Mouse (Mus musculus) adrenal gland, adult 8-10 months (tissue): ENCODE results near the gene Lefty1. TPM values are rescaled to one million over a fixed set of nuclear protein-coding genes. Genes with fewer than 3 reads are reported as not detected.

Experiments used
- DNase-seq: peaks from one replicate; pipeline ENCODE4 v3.0.0; 2022
- total RNA-seq, 4 experiments: library from RNA; stranded (reverse); gene quantifications; 2 replicates each; pipeline ENCODE4 v1.2.4; 2022

Gene Lefty1
- 10 to 100 TPM in 3 of 4 experiments, 1 to 10 TPM in 1; 5.8 to 22.3 (median 14.0) TPM for total RNA-seq

- DNase-seq = no peak
These were observed at the start of gene Lefty1 for GRCm38 (mm10) chr1:180934467-180935419. Lefty1 (plus strand) TSS chr1:180935022.

- DNase-seq = peak; percentile 82
These were observed 46.2 kb upstream of the Lefty1 start for GRCm38 (mm10) chr1:180888556-180889042.

GRCm38 (mm10) chr1:180889172-180889571, 45.6 kb upstream of the Lefty1 start:
- no peak for DNase-seq

DNA sequence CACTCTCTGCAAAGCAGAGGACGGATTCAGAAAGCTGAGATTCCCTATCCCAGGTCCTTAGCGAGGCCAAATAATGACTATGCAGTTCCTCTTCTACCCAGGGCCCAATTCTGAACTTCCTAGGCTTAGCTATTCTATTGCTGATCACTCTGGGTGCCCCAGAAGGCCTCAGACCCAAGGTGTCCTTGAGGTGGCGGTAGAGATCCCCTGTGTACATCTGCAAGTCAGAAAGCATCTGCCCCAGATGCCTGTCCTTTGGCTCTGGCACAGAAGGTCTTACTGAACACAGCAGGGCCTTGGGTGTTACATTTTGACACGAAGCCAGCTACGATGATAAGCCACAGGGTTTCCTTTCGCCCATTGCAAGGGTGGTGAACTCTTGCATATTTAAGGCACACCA, 45.0 kb upstream of the Lefty1 start:
- peak; percentile 65 for DNase-seq

DNA sequence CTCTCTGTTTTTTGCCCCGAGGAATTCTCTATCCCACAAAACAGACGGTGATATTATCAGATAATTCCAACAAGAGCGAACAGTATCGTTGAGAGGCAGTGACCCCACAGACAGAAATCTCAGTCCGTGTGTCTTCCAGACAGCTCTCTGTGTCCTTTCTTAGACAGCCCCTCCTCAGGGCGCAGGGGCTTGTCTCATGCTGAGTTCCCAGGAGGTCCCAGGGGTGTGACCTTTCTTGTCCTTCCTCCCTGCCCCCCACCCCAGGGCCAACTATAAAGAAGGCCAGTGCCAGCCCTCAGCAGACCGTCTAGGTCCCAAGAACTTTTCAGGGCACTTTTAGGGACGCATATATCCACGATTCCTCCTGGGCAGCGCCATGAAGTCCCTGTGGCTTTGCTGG, 42.0 kb upstream of the Lefty1 start, which contains the start of gene Lefty2:
Gene Lefty2, plus strand, starts transcription at position 301 of the 400 bp plus-strand sequence.
- DNase-seq = no peak

DNA sequence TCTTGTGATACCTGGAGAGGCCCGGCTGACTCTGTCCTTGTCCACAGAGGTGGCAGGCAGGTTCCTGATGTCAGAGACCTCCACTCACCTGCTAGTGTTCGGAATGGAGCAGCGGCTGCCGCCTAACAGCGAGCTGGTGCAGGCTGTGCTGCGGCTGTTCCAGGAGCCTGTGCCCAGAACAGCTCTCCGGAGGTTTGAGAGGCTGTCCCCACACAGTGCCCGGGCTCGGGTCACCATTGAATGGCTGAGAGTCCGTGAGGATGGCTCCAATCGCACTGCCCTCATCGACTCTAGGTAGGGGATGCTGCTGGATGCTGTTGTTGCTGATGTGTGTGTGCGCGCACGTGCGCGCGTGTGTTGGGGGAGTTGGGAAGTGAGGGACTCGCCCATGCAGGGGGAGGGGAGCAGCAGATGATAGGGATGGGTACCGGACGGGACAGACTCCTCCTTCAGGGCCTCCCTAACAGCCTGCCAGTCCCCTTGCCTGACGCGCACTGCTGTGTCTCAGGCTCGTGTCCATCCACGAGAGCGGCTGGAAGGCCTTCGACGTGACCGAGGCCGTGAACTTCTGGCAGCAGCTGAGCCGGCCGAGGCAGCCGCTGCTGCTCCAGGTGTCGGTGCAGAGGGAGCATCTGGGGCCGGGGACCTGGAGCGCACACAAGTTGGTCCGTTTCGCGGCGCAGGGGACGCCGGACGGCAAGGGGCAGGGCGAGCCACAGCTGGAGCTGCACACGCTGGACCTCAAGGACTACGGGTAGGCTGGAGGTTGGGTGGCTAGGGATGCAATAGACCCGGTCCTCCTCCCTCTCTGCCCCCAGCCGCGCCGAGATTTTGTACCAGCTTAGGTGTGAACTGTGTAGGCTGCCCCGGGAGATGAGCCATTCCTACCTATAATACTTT, 40.5 kb upstream of the Lefty1 start:
- peak; percentile 37 for DNase-seq

GRCm38 (mm10) chr1:180901107-180901506, 33.7 kb upstream of the Lefty1 start:
- no peak for DNase-seq

- no peak for DNase-seq
These were observed 31.9 kb upstream of the Lefty1 start for GRCm38 (mm10) chr1:180902915-180903314.

DNA sequence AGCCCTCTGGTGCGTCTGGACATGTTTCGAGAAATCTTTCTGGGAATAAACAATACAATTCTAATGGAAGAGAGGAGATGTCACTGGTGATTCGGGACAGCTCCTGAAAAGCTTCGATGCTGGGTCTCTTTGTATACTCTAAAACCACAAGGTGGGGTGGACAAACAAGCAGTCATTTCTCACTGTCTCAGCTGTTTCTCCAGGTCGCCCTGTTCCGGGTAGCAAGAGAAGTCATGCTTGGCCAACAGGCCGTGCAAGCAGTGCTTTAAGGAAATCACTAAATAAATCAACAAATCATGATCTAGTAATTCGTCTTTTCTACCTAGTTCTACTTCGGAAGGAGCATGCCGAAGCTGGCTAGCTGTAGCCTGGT, 31.2 kb upstream of the Lefty1 start:
- DNase-seq = no peak

GRCm38 (mm10) chr1:180904039-180904814, 30.6 kb upstream of the Lefty1 start, which contains the start of gene Pycr2:
Pycr2 (plus strand) TSS chr1:180904293.
- peak; percentile 91 for DNase-seq

DNA sequence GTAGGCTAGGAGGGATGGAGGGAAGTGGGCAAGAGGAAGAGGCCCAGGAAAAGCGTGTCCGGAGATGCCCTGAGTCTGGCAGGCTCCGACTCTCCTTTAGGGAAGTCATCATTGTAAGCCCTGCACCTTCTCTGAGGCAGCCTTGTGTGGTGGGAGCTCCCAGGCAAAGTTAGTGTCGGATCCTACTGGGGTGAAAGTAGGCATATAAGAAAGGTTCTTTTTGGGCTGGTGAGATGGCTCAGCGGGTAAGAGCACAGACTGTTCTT, 30.1 kb upstream of the Lefty1 start:
- DNase-seq = no peak

DNA sequence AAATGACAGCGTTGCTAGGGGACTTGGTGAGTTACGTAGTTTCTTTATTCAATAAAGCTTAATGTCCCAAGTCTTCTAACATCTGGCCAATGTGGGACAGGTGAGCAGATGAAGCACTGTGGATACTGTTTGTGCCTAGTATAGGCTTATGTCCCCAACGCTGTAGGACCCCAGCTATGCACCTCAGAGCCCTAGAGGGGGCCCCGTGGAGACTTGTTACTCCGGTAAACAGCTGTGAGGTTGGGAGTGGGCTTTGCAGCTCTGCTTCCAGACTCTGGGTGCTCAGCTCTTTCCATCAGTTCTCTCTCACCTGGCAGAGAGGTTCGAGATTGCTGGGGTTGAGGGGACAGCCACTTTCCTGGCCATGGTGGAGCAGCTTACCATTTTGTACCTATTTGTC, 29.5 kb upstream of the Lefty1 start:
- no peak for DNase-seq

DNA sequence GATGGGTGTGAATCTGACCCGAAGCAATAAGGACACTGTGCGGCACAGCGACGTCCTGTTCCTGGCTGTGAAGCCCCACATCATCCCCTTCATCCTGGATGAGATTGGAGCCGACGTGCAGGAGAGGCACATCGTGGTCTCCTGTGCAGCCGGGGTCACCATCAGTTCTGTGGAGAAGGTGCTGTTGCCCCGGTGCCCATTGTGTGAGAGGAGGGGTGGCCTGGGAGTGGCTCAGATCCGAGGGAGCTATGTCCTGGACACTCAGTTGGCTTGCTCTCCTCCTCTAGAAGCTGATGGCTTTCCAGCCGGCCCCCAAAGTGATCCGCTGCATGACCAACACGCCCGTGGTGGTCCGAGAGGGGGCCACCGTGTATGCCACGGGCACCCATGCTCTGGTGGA, 28.9 kb upstream of the Lefty1 start:
- no peak for DNase-seq

DNA sequence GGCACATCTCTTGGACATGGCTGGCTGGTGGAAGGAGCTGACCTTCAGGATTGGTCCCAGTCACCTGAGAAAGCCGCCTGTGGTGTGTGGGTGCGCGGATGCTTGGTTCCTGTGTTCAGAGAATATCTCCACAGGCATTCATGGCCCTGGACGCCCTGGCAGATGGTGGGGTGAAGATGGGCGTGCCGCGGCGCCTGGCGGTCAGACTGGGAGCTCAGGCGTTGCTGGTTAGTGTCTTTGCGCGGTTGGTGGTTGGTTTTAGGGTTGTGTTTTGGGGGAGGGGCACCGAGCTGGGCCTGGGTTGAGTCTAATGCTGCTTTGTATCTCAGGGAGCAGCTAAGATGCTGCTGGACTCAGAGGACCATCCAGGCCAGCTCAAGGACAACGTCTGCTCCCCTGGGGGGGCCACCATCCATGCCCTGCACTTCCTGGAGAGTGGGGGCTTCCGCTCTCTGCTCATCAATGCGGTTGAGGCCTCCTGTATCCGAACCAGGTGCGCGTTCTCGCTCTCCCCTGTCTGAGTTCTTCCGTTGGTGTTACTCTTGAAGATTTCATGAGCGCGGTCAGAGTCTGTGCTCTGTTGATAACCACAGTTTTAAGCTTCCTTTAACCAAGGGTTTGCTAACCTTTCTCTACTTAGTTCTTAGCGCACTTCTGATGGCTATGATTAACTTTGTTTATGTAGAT, 28.2 kb upstream of the Lefty1 start:
- DNase-seq = no peak

- no peak for DNase-seq
These were observed 23.7 kb upstream of the Lefty1 start for GRCm38 (mm10) chr1:180911138-180911537.

DNA sequence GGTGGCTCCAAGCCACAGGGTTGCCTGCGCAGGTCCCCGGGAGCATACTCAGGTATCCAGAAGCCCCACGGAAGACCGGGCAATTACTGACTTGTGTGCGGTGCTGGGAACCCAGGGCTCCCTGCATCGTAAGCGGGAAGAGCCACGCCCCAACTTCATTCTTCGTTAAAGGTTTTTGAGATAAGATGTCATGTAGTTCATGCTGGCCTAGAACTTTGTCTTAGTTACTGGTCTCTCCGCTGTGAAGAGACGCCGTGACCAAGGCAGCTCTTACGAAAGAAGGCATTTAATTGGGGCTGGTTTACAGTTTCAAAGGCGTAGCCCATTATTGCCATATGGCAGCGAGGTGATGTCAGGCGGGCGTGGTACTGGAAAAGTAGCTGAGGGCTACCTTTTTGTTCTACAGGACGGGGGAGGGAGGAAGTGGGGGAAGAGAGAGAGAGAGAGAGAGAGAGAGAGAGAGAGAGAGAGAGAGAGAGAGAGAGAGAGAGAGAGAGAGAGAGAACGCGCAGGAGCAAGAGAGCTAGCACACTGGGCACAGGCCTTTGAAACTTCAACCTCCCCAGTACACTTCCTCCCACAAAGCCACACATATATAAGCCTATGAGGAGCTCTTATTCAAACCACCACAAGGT, 23.1 kb upstream of the Lefty1 start:
- DNase-seq = no peak

- no peak for DNase-seq
These were observed 22.0 kb upstream of the Lefty1 start for GRCm38 (mm10) chr1:180912792-180913191.

GRCm38 (mm10) chr1:180913797-180914196, 21.0 kb upstream of the Lefty1 start:
- DNase-seq = no peak

DNA sequence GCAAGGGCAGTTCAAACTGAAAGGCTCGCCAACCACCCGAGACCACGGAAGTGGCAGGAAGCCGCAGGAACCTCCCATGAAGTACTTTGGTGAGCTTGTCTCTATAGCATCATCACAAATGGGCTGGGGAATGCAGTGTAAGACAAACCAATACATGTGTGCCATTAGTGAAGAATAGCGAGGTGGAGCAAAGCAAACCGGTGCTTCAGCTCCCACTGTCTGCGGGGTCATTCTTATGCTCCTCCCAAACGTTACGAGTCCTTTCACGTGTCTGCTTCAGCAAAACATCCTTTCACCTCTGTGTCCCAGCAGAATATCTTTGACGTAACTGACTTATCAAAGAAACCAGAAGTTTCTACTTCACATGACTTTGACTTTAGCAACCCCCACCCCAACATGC, 18.4 kb upstream of the Lefty1 start:
- no peak for DNase-seq

GRCm38 (mm10) chr1:180917053-180917452, 17.8 kb upstream of the Lefty1 start:
- DNase-seq = no peak

- DNase-seq = peak; percentile 47
These were observed 15.1 kb upstream of the Lefty1 start for GRCm38 (mm10) chr1:180919686-180920085.
